In genomic region chrX:10713839-10714637, GRCm38 (mm10) we compare ENCODE assay signal across 8 mouse cellular contexts. TPM values are rescaled to one million over a fixed set of nuclear protein-coding genes. Genes with fewer than 3 reads are reported as not detected.
A peak's percentile ranks its signal among the peaks of the same experiment; 100 is the strongest.
DNase-seq lines count a peak whose midpoint lies in the region; ATAC-seq and TF ChIP-seq lines count a peak whose summit lies in the region.

No protein-coding gene starts in this region.

- no peak for ATAC-seq in intestine, embryonic 16.5 days
- ATAC-seq in lung, postnatal 0 days: no peak
- no peak for ATAC-seq in erythroid progenitor cell, adult 5-6 weeks (replicated peaks; ENCODE audit: low FRiP score, poor library complexity, severe bottlenecking)

- peak overlapping the region; percentile 45 for H3K4me2 ChIP-seq in intestine, embryonic 16.5 days (ENCODE audit: low read depth, low read length)
- peak overlapping the region; percentile 39 for H3K4me2 ChIP-seq in lung, postnatal 0 days (replicated peaks; ENCODE audit: low read depth, low read length)

- H3K9me3 ChIP-seq in forebrain, embryonic 10.5 days: no peaks in the 10 kb centered on the region
- H3K9me3 ChIP-seq in intestine, embryonic 16.5 days (ENCODE audit: control insufficient read depth, low read length): no peaks in the 10 kb centered on the region
- H3K9me3 ChIP-seq in lung, postnatal 0 days (ENCODE audit: low read length): no peaks in the 10 kb centered on the region

- H3K9ac ChIP-seq in intestine, embryonic 16.5 days (ENCODE audit: low read depth, low read length): no peak overlapping the region
- no peak overlapping the region for H3K9ac ChIP-seq in lung, postnatal 0 days (replicated peaks; ENCODE audit: low read depth)

- TF ChIP-seq POLR2A in spleen, adult 2 months (IDR thresholded peaks at IDR 0.05; ENCODE audit: low read depth, low read length): no peak

- TF ChIP-seq CTCF in spleen, adult 2 months (IDR thresholded peaks at IDR 0.05; ENCODE audit: extremely low read depth, insufficient read depth, insufficient read length, insufficient replicate concordance): no peak
- TF ChIP-seq CTCF in lung, postnatal 0 days (IDR thresholded peaks at IDR 0.05): peak; percentile 64

- DNase-seq in spleen, adult 2 months (ENCODE audit: low read depth in 1 of 2, low spot score in 2 of 2): no peak
- DNase-seq in spleen, postnatal 14 days (ENCODE audit: low spot score in 2 of 2): no peak
- no peak for DNase-seq in forebrain, embryonic 10.5 days (ENCODE audit: extremely low spot score, low spot score)
- DNase-seq in lung, postnatal 0 days (ENCODE audit: low spot score): peak; percentile 49
- no peak for DNase-seq in frontal cortex, postnatal 10 days (ENCODE audit: low spot score in 2 of 2)
- no peak for DNase-seq in Muller cell, postnatal 12 days (ENCODE audit: inconsistent ontology term)

- no peaks in the 10 kb centered on the region for H3K36me3 ChIP-seq in spleen, adult 2 months (ENCODE audit: control insufficient read depth, insufficient read depth, low read length)
- no peaks in the 10 kb centered on the region for H3K36me3 ChIP-seq in forebrain, embryonic 10.5 days (replicated peaks)
- no peaks in the 10 kb centered on the region for H3K36me3 ChIP-seq in intestine, embryonic 16.5 days (ENCODE audit: control insufficient read depth, insufficient read depth, low read length)
- H3K36me3 ChIP-seq in lung, postnatal 0 days (ENCODE audit: insufficient read depth, low read length): no peaks in the 10 kb centered on the region

- H3K4me1 ChIP-seq in spleen, adult 2 months (ENCODE audit: control insufficient read depth, insufficient read depth, insufficient read length): no peaks in the 10 kb centered on the region; the same call in 1 of the 2 replicates
- peaks cover 22% of the 10 kb centered on the region for H3K4me1 ChIP-seq in forebrain, embryonic 10.5 days
- no peaks in the 10 kb centered on the region for H3K4me1 ChIP-seq in intestine, embryonic 16.5 days (ENCODE audit: control insufficient read depth, insufficient read depth, low read length)
- no peaks in the 10 kb centered on the region for H3K4me1 ChIP-seq in lung, postnatal 0 days (ENCODE audit: insufficient read depth, low read depth, low read length)

- H3K27ac ChIP-seq in spleen, adult 2 months (ENCODE audit: insufficient read depth, low read length): peak overlapping the region; percentile 14; the same call in 1 of the 2 replicates
- H3K27ac ChIP-seq in forebrain, embryonic 10.5 days: peak overlapping the region; percentile 84
- peak overlapping the region; percentile 72 for H3K27ac ChIP-seq in intestine, embryonic 16.5 days (ENCODE audit: low read length)
- peak overlapping the region; percentile 40 for H3K27ac ChIP-seq in lung, postnatal 0 days (ENCODE audit: low read length)

- peak overlapping the region; percentile 40; the same call in 1 of the 2 replicates for H3K4me3 ChIP-seq in spleen, adult 2 months (ENCODE audit: extremely low read depth, insufficient read depth, insufficient read length)
- H3K4me3 ChIP-seq in forebrain, embryonic 10.5 days: peak overlapping the region; percentile 30
- peak overlapping the region; percentile 18; the same call in 1 of the 2 replicates for H3K4me3 ChIP-seq in intestine, embryonic 16.5 days (ENCODE audit: low read length)
- H3K4me3 ChIP-seq in lung, postnatal 0 days (ENCODE audit: low read depth, low read length): 0 out of 2 replicates have a peak overlapping the region, but pooled peaks have one; percentile 3

- no peaks in the 10 kb centered on the region for H3K27me3 ChIP-seq in spleen, adult 2 months (ENCODE audit: control insufficient read depth, insufficient read depth, low read length)
- H3K27me3 ChIP-seq in forebrain, embryonic 10.5 days (ENCODE audit: poor library complexity, severe bottlenecking): peaks cover 17% of the 10 kb centered on the region
- no peaks in the 10 kb centered on the region for H3K27me3 ChIP-seq in intestine, embryonic 16.5 days (replicated peaks; ENCODE audit: control insufficient read depth, insufficient read depth, low read length)
- no peaks in the 10 kb centered on the region for H3K27me3 ChIP-seq in lung, postnatal 0 days (replicated peaks; ENCODE audit: insufficient read depth, low read length)

- 32% methylated on average over 11 of the region's 11 CpGs for WGBS in spleen, adult 2 months
- WGBS in forebrain, embryonic 10.5 days: 43% methylated on average over 11 of the region's 11 CpGs
- WGBS in intestine, embryonic 16.5 days: 35% methylated on average over 11 of the region's 11 CpGs
- 30% methylated on average over 11 of the region's 11 CpGs for WGBS in lung, postnatal 0 days

- no peak for TF ChIP-seq EP300 in lung, postnatal 0 days (IDR thresholded peaks at IDR 0.05)

RNA-seq across cellular contexts. Expression of gene Mid1ip1, which starts 0.8 kb away (rescaled TPM):
- 16.2 and 18.3 TPM in 2 replicates for polyA plus RNA-seq in spleen, adult 2 months (2012; rRNA removed)
- polyA plus RNA-seq in forebrain, embryonic 10.5 days (2016; fragmentation: Nextera tagmentation; extraction: Ambion mirVana): 43.0 and 47.8 TPM in 2 replicates
- 75.5 and 78.7 TPM in 2 replicates for polyA plus RNA-seq in intestine, embryonic 16.5 days (2015; fragmentation: Nextera tagmentation; extraction: Ambion mirVana)
- 243 and 301 TPM in 2 replicates for polyA plus RNA-seq in lung, postnatal 0 days (2015; fragmentation: Nextera tagmentation; extraction: Ambion mirVana)
- total RNA-seq in erythroid progenitor cell, adult 5-6 weeks (2015; ENCODE audit: low replicate concordance): 20.1 and 24.9 TPM in 2 replicates
- total RNA-seq in erythroid progenitor cell, adult 5-6 weeks (2017; ENCODE audit: low replicate concordance): 26.5 and 50.2 TPM in 2 replicates

Comparison
In these comparisons a context has a peak if more than half of its experiments do, and no peak if none do; other contexts are left out.
1. H3K27ac ChIP-seq: peak in every context shown above with its lines; median percentile 84 in forebrain, embryonic 10.5 days; 72 in intestine, embryonic 16.5 days; 40 in lung, postnatal 0 days; 14 in spleen, adult 2 months.